Mouse (Mus musculus) inflammation-experienced regulatory T-cells, adult 16 weeks (primary cell): ENCODE measurements around the gene Trim14. TPM values are rescaled to one million over a fixed set of nuclear protein-coding genes. Genes with fewer than 3 reads are reported as not detected.

Experiments used
- polyA plus RNA-seq: library from polyadenylated mRNA; unstranded; fragments of 100-300 nt; shearing (Covaris generic); gene quantifications from one replicate; pipeline ENCODE4 v1.2.1, GENCODE M21; 2017

The Trim14 gene
- 56.2 TPM for polyA plus RNA-seq

GRCm38 (mm10) chr4:46535840-46536361, at the start of gene Trim14:
Gene Trim14, minus strand, starts transcription at chr4:46536141.

GRCm38 (mm10) chr4:46489028-46489925, 46.7 kb downstream of the Trim14 start, which contains the start of gene Nans:
Gene Nans, plus strand, starts transcription at chr4:46489248.

GRCm38 (mm10) chr4:46450519-46451131, 85.3 kb downstream of the Trim14 start, which contains the start of gene Anp32b:
Gene Anp32b, plus strand, starts transcription at chr4:46450902.

Other genes with a start within 250 kb of the Trim14 start
- gene Foxe1, start 192.5 kb downstream of the Trim14 start, polyA plus RNA-seq = not detected
- 24.2 TPM for gene Trmo, start 146.7 kb downstream of the Trim14 start, polyA plus RNA-seq
- gene Hemgn, start 122.6 kb downstream of the Trim14 start, polyA plus RNA-seq = 0.57 TPM
- 51.3 TPM for gene Anp32b, start 85.2 kb downstream of the Trim14 start, polyA plus RNA-seq
- 89.3 TPM for gene Nans, start 46.9 kb downstream of the Trim14 start, polyA plus RNA-seq
- gene Coro2a, start 66.1 kb upstream of the Trim14 start, polyA plus RNA-seq = 132 TPM
- gene Tbc1d2, start 114.1 kb upstream of the Trim14 start, polyA plus RNA-seq = 2.5 TPM